Mouse (Mus musculus) stomach, embryonic 16.5 days (tissue): Measurements from ENCODE around the gene Slc9a7. TPM values are rescaled to one million over a fixed set of nuclear protein-coding genes. Genes with fewer than 3 reads are reported as not detected.

Source experiments
- ATAC-seq: fragments of 200-750 bp; cut with Nextera tagmentation; 2 replicates; pipeline ENCODE4 v1.8.0; 2017; ENCODE audit warnings: moderate number of reproducible peaks, moderate TSS enrichment; ENCODE audit not compliant: insufficient read depth, low FRiP score
- H3K27ac ChIP-seq: fragments of 300-500 bp; sonication (generic); 2 replicates; pipeline ENCODE4 v1.5.1; 2014; ENCODE audit warnings: low read length
- H3K27me3 ChIP-seq: fragments of 300-500 bp; sonication (generic); 2 replicates; pipeline ENCODE4 v1.6.1; 2014; ENCODE audit warnings: low read length, control low read depth, mixed read lengths; ENCODE audit not compliant: control insufficient read depth, insufficient read depth
- H3K36me3 ChIP-seq: fragments of 300-500 bp; sonication (generic); 2 replicates; pipeline ENCODE4 v1.6.1; 2014; ENCODE audit warnings: low read length; ENCODE audit not compliant: control insufficient read depth, insufficient read depth
- H3K4me1 ChIP-seq: fragments of 300-500 bp; sonication (generic); 2 replicates; pipeline ENCODE4 v1.6.1; 2014; ENCODE audit warnings: low read length, control low read depth, mixed read lengths; ENCODE audit not compliant: control insufficient read depth, insufficient read depth
- H3K4me2 ChIP-seq: fragments of 300-500 bp; sonication (generic); 2 replicates; pipeline ENCODE4 v1.6.1; 2014; ENCODE audit warnings: low read depth, low read length, mixed read lengths
- H3K4me3 ChIP-seq: fragments of 300-500 bp; sonication (generic); replicated peaks from 2 replicates; pipeline ENCODE4 v1.5.1; 2014; ENCODE audit warnings: mild to moderate bottlenecking, low read length
- H3K9ac ChIP-seq: fragments of 300-500 bp; sonication (generic); 2 replicates; pipeline ENCODE4 v1.6.1; 2014; ENCODE audit warnings: low read length
- H3K9me3 ChIP-seq: fragments of 300-500 bp; sonication (generic); replicated peaks from 2 replicates; pipeline ENCODE4 v1.6.1; 2016; ENCODE audit warnings: low read length, control low read depth; ENCODE audit not compliant: control insufficient read depth
- WGBS: fragments of 180-500 bp; shearing (Covaris S2); extraction: QIAGEN DNeasy Blood & Tissue Kit; methylation state at CpG from one replicate; pipeline ENCODE4 v1.1.7; 2014; 5-methylcytosine and 5-hydroxymethylcytosine counted together
- polyA plus RNA-seq: library from polyadenylated mRNA; unstranded; fragments of >200 nt; fragmentation: Nextera tagmentation; extraction: Ambion mirVana; gene quantifications from 2 replicates; pipeline ENCODE4 v1.2.1, GENCODE M21; 2015

Slc9a7 gene
- polyA plus RNA-seq, 1 experiment from 2014 or later: 0.59 TPM

GRCm38 (mm10) chrX:20070196-20070595 lies 221.4 kb downstream of the Slc9a7 start:
- H3K4me1 ChIP-seq: no peaks in the 10 kb centered on the region
- no peaks in the 10 kb centered on the region for H3K27me3 ChIP-seq
- H3K9me3 ChIP-seq: no peaks in the 10 kb centered on the region
- no peak overlapping the region for H3K4me2 ChIP-seq
- ATAC-seq: no peak
- no peak overlapping the region for H3K4me3 ChIP-seq
- no peak overlapping the region for H3K27ac ChIP-seq
- H3K36me3 ChIP-seq: no peaks in the 10 kb centered on the region
- no peak overlapping the region for H3K9ac ChIP-seq
- 45% methylated on average over 4 of the region's 4 CpGs for WGBS

DNA sequence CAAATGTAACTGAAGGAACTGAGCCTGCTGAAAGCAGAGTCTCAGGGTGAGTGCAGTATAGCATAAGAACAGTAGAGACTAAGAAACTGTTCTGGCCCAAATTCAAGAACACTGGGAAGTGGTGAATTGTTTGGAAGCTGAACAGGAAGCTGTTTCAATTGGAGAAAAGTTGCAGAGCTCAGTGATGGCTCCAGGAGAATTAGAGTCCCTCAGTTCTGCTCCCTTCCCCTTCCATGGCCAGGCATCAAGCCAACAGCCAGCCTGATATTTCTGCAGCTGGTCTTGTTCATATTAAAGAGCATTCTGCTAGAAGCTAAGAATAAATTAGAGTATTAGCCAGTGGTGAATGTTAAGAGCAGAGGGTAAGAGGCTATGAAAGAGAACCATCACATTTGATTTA lies 225.0 kb downstream of the Slc9a7 start:
- Histone ChIP-seq H3K27me3 (no peaks in the 10 kb centered on the region), H3K4me3 (no peak overlapping the region), H3K9ac (no peak overlapping the region), H3K36me3 (no peaks in the 10 kb centered on the region), H3K4me2 (no peak overlapping the region), H3K27ac (no peak overlapping the region; the same call in 1 of the 2 replicates), H3K9me3 (no peaks in the 10 kb centered on the region), H3K4me1 (no peaks in the 10 kb centered on the region)
- no peak for ATAC-seq

GRCm38 (mm10) chrX:20061764-20062480 lies 229.7 kb downstream of the Slc9a7 start:
- Histone ChIP-seq H3K4me2 (no peak overlapping the region), H3K4me1 (no peaks in the 10 kb centered on the region), H3K9ac (no peak overlapping the region), H3K27me3 (peaks cover 4% of the 10 kb centered on the region), H3K4me3 (no peak overlapping the region), H3K36me3 (no peaks in the 10 kb centered on the region), H3K9me3 (no peaks in the 10 kb centered on the region), H3K27ac (no peak overlapping the region)
- no peak for ATAC-seq
- WGBS: 61% methylated on average over 3 of the region's 3 CpGs

GRCm38 (mm10) chrX:20060769-20061315 lies 230.8 kb downstream of the Slc9a7 start:
- Histone ChIP-seq H3K27ac (no peak overlapping the region), H3K4me3 (peak overlapping the region; percentile 52), H3K9ac (peak overlapping the region; percentile 26; the same call in 1 of the 2 replicates), H3K4me1 (no peaks in the 10 kb centered on the region), H3K36me3 (no peaks in the 10 kb centered on the region), H3K9me3 (no peaks in the 10 kb centered on the region), H3K4me2 (peak overlapping the region; percentile 67), H3K27me3 (peaks cover 4% of the 10 kb centered on the region)
- 17% methylated on average over 40 of the region's 47 CpGs for WGBS
- no peak for ATAC-seq

GRCm38 (mm10) chrX:20060096-20060768 lies 231.4 kb downstream of the Slc9a7 start:
- Histone ChIP-seq H3K9me3 (no peaks in the 10 kb centered on the region), H3K27me3 (peaks cover 4% of the 10 kb centered on the region), H3K36me3 (no peaks in the 10 kb centered on the region), H3K4me3 (peak overlapping the region; percentile 52), H3K4me1 (no peaks in the 10 kb centered on the region), H3K4me2 (peak overlapping the region; percentile 67), H3K9ac (peak overlapping the region; percentile 56; the same call in 1 of the 2 replicates), H3K27ac (no peak overlapping the region)
- 22% methylated on average over 60 of the region's 65 CpGs for WGBS
- no peak for ATAC-seq

DNA sequence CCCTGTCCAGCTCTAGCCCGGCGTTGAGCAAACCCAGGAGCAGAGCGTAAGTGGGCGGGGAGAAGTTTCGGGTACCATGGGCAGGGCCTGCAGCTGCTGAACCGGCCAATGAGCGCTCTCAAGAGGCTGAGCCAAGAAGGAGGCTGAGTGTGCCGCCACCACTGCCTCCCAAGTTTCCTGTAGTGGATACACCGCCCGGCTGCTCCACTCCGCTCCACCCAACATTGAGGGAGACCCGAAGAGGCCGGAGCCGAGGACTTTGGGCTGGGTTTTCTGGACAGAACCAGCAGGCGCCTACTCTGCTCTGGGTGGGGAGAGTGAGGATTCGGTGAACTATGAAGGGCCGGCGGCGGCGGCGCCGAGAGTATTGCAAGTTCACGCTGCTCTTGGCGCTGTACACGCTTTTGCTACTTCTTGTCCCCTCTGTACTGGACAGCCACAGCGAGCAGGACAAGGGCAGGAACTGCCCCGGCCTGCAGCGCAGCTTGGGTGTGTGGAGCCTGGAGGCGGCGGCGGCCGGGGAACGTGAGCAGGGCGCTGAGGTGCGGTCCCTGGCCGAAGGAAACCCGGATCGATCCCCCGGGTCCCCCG lies 232.1 kb downstream of the Slc9a7 start, which contains the start of gene Chst7:
Gene Chst7 (plus strand): TSS at position 180 of the 591 bp plus-strand sequence.
- Histone ChIP-seq H3K36me3 (no peaks in the 10 kb centered on the region), H3K4me3 (peak within 1 kb of the TSS; percentile 52), H3K27me3 (peaks cover 4% of the 10 kb centered on the region), H3K4me1 (no peaks in the 10 kb centered on the region), H3K4me2 (peak within 1 kb of the TSS; percentile 67), H3K9ac (peak within 1 kb of the TSS; percentile 56), H3K27ac (no peak within 1 kb of the TSS), H3K9me3 (no peaks in the 10 kb centered on the region)
- ATAC-seq: peak; percentile 92
- 21% methylated on average over 40 of the region's 40 CpGs for WGBS

Other genes starting within 250 kb of the Slc9a7 start
- 3.7 and 4.0 TPM in 2 replicates for gene Chst7, start 232.2 kb downstream of the Slc9a7 start, polyA plus RNA-seq
- gene Rp2, start 72.7 kb upstream of the Slc9a7 start, polyA plus RNA-seq: 21.0 and 22.4 TPM in 2 replicates
- 7.3 and 7.6 TPM in 2 replicates for gene Jade3, start 133.9 kb upstream of the Slc9a7 start, polyA plus RNA-seq